Mouse (Mus musculus) stomach, embryonic 15.5 days (tissue): Measurements from ENCODE around the gene Mthfr. TPM values are rescaled to one million over a fixed set of nuclear protein-coding genes. Genes with fewer than 3 reads are reported as not detected.

Source experiments
- ATAC-seq: fragments of 200-750 bp; cut with Nextera tagmentation; 2 replicates; pipeline ENCODE4 v1.8.0; 2017; ENCODE audit warnings: low read depth, moderate number of reproducible peaks, moderate TSS enrichment; ENCODE audit not compliant: insufficient read depth, low FRiP score
- H3K27ac ChIP-seq: fragments of 300-500 bp; sonication (generic); 2 replicates; pipeline ENCODE4 v1.5.1; 2015; ENCODE audit warnings: mild to moderate bottlenecking, inconsistent platforms
- H3K27me3 ChIP-seq: fragments of 300-500 bp; sonication (generic); replicated peaks from 2 replicates; pipeline ENCODE4 v1.6.1; 2015; ENCODE audit warnings: inconsistent platforms
- H3K36me3 ChIP-seq: fragments of 300-500 bp; sonication (generic); 2 replicates; pipeline ENCODE4 v1.6.1; 2015; ENCODE audit warnings: inconsistent platforms
- H3K4me1 ChIP-seq: fragments of 300-500 bp; sonication (generic); 2 replicates; pipeline ENCODE4 v1.6.1; 2015; ENCODE audit warnings: inconsistent platforms
- H3K4me2 ChIP-seq: fragments of 300-500 bp; sonication (generic); 2 replicates; pipeline ENCODE4 v1.6.1; 2015; ENCODE audit warnings: mild to moderate bottlenecking, inconsistent platforms
- H3K4me3 ChIP-seq: fragments of 300-500 bp; sonication (generic); replicated peaks from 2 replicates; pipeline ENCODE4 v1.5.1; 2015; ENCODE audit warnings: inconsistent platforms
- H3K9ac ChIP-seq: fragments of 300-500 bp; sonication (generic); 2 replicates; pipeline ENCODE4 v1.6.1; 2015; ENCODE audit warnings: inconsistent platforms
- H3K9me3 ChIP-seq: fragments of 300-500 bp; sonication (generic); 2 replicates; pipeline ENCODE4 v1.6.1; 2016; ENCODE audit warnings: inconsistent platforms
- WGBS: fragments of 180-500 bp; shearing (Covaris S2); methylation state at CpG from one replicate; pipeline ENCODE4 v1.1.7; 2015; 5-methylcytosine and 5-hydroxymethylcytosine counted together
- polyA plus RNA-seq: library from polyadenylated mRNA; unstranded; fragments of >200 nt; fragmentation: Nextera tagmentation; extraction: Ambion mirVana; gene quantifications from 2 replicates; pipeline ENCODE4 v1.2.1, GENCODE M21; 2015

The Mthfr gene
- polyA plus RNA-seq, 1 experiment from 2014 or later = 16.7 TPM

DNA sequence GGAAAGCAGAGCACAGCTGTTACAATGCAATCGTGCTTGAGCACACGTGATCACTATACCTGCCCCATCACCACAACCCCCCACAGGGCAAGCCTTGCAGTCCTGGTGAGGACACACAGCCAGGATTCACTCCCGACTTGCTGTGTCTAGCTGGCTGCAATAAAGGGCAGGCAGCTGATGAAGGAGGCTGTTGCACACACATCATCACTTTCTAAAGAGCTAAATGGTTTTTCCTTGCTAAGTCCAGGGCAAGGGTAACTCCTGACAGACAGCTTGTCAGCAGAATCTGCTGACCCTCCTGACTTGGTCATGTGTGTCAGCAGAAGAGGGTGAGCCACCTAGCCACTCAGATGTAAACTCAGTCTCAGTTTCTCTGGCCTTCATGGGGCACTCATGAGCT, 21.9 kb upstream of the Mthfr start:
- Histone ChIP-seq H3K4me3 (no peak overlapping the region), H3K9me3 (no peaks in the 10 kb centered on the region), H3K4me2 (no peak overlapping the region), H3K27ac (no peak overlapping the region), H3K27me3 (no peaks in the 10 kb centered on the region), H3K9ac (no peak overlapping the region), H3K36me3 (peaks cover 57% of the 10 kb centered on the region), H3K4me1 (no peaks in the 10 kb centered on the region)
- WGBS = 84% methylated on average over 3 of the region's 3 CpGs
- ATAC-seq = no peak

GRCm38 (mm10) chr4:148018410-148018809, 20.5 kb upstream of the Mthfr start:
- 87% methylated on average over 2 of the region's 2 CpGs for WGBS
- peaks cover 47% of the 10 kb centered on the region for H3K36me3 ChIP-seq

GRCm38 (mm10) chr4:148024003-148024402, 14.9 kb upstream of the Mthfr start:
- Histone ChIP-seq H3K4me2 (no peak overlapping the region), H3K4me1 (no peaks in the 10 kb centered on the region), H3K9me3 (no peaks in the 10 kb centered on the region), H3K36me3 (peaks cover 28% of the 10 kb centered on the region), H3K27ac (no peak overlapping the region), H3K27me3 (no peaks in the 10 kb centered on the region), H3K9ac (no peak overlapping the region), H3K4me3 (no peak overlapping the region)
- WGBS = 92% methylated on average over 3 of the region's 3 CpGs
- ATAC-seq = no peak

More at GRCm38 (mm10) chr4:148018410-148018809, 20.5 kb upstream of the Mthfr start:
- no peak for ATAC-seq
- Histone ChIP-seq H3K4me2 (no peak overlapping the region), H3K4me3 (no peak overlapping the region), H3K9me3 (no peaks in the 10 kb centered on the region), H3K9ac (no peak overlapping the region), H3K27me3 (no peaks in the 10 kb centered on the region), H3K4me1 (no peaks in the 10 kb centered on the region), H3K27ac (no peak overlapping the region)

DNA sequence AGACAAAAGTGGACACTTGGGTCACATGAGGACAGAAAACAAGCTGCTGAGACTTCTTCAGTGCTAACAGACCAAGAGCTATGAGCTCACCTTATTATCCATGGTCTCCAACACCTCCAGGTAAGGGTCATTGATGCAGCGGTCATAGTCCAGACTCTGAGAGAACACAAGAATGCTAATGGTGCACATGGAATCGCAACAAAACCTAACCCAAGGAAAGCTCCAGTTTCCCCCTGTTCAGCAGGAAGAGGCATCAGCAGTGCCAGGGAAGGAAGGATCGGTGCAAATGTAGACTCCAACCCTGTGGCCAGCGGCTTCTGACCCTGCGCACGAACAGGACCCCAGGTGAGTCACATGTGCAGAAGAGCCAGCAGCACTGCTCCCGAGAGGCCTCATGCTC, 9.6 kb upstream of the Mthfr start:
- H3K4me1 ChIP-seq = no peaks in the 10 kb centered on the region
- H3K27me3 ChIP-seq = no peaks in the 10 kb centered on the region
- 90% methylated on average over 7 of the region's 7 CpGs for WGBS
- H3K9me3 ChIP-seq = no peaks in the 10 kb centered on the region
- no peak overlapping the region for H3K9ac ChIP-seq
- no peak overlapping the region for H3K4me2 ChIP-seq
- ATAC-seq = no peak
- H3K27ac ChIP-seq = no peak overlapping the region
- peaks cover 14% of the 10 kb centered on the region; the same call in 1 of the 2 replicates for H3K36me3 ChIP-seq
- H3K4me3 ChIP-seq = no peak overlapping the region

DNA sequence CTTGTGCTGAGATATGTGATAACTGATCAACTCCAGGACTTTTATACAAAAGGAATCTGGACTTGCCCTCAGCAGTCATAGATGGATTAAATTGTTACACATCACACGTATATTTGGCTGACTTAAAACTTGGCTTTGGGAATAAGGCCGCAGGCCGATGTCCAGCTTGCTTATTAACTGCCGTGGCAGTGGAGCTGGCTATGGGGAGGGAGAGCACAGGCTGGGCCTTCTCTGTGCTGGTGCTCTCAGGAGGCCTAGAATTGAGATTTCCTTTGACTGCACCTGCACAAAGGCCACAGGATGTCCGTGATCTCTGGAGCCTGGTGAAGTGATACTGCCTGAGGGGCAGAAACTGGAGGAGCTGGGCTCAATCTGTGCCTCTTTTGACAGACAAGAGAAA, 8.4 kb upstream of the Mthfr start:
- Histone ChIP-seq H3K27me3 (no peaks in the 10 kb centered on the region), H3K4me3 (no peak overlapping the region), H3K9me3 (no peaks in the 10 kb centered on the region), H3K4me2 (no peak overlapping the region), H3K4me1 (no peaks in the 10 kb centered on the region), H3K27ac (no peak overlapping the region), H3K36me3 (0 out of 2 replicates have a peak, but pooled peaks cover 7% of the 10 kb centered on the region), H3K9ac (no peak overlapping the region)
- WGBS = 75% methylated on average over 5 of the region's 5 CpGs
- ATAC-seq = no peak

- Histone ChIP-seq H3K27ac (no peak overlapping the region), H3K4me2 (no peak overlapping the region), H3K9ac (no peak overlapping the region), H3K27me3 (no peaks in the 10 kb centered on the region), H3K36me3 (no peaks in the 10 kb centered on the region), H3K4me3 (no peak overlapping the region), H3K9me3 (no peaks in the 10 kb centered on the region), H3K4me1 (peaks cover 5% of the 10 kb centered on the region; the same call in 1 of the 2 replicates)
- WGBS = 83% methylated on average over 7 of the region's 7 CpGs
- ATAC-seq = no peak
Measured at GRCm38 (mm10) chr4:148033858-148034410, 4.9 kb upstream of the Mthfr start.

DNA sequence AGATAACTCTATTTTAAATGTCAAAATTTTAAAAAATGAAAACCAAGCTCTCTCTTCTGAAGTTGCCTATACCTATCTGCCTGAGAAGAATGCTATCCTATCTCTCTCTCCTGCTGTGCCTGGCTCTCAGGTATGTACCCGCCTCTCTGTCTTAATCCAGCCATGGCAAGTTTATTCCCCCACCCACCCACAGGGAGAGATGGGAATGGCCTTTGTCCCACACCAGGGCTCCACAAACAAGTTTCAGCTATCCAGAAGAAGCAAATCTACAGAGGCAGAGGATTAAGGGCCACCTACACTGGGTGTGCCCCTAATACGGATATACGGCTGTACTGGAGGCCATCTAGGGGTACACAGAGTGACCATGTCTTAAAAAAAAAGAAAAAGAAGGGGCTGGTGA, 3.4 kb upstream of the Mthfr start:
- 89% methylated on average over 3 of the region's 3 CpGs for whole genome bisulfite sequencing
- H3K27ac ChIP-seq = no peak overlapping the region
- H3K9me3 ChIP-seq = no peaks in the 10 kb centered on the region

GRCm38 (mm10) chr4:148038079-148038599, 738 bp upstream of the Mthfr start:
- Histone ChIP-seq H3K9ac (peak overlapping the region; percentile 56), H3K36me3 (no peaks in the 10 kb centered on the region), H3K27ac (peak overlapping the region; percentile 88), H3K9me3 (no peaks in the 10 kb centered on the region), H3K4me3 (peak overlapping the region; percentile 90), H3K4me2 (peak overlapping the region; percentile 68), H3K27me3 (no peaks in the 10 kb centered on the region), H3K4me1 (peaks cover 27% of the 10 kb centered on the region)
- 6% methylated on average over 26 of the region's 26 CpGs for WGBS
- no peak for ATAC-seq

More for the DNA sequence above, 3.4 kb upstream of the Mthfr start:
- Histone ChIP-seq H3K36me3 (no peaks in the 10 kb centered on the region), H3K4me2 (no peak overlapping the region), H3K9ac (no peak overlapping the region), H3K4me1 (peaks cover 16% of the 10 kb centered on the region), H3K27me3 (no peaks in the 10 kb centered on the region), H3K4me3 (no peak overlapping the region)
- ATAC-seq = no peak

- H3K27ac ChIP-seq = peak overlapping the region; percentile 83
- H3K4me3 ChIP-seq = peak overlapping the region; percentile 90
- H3K9me3 ChIP-seq = no peaks in the 10 kb centered on the region
- no peak for ATAC-seq
- H3K9ac ChIP-seq = peak overlapping the region; percentile 36; the same call in 1 of the 2 replicates
- WGBS = 17% methylated on average over 19 of the region's 19 CpGs
- peak overlapping the region; percentile 83 for H3K4me2 ChIP-seq
- 0 out of 2 replicates have a peak, but pooled peaks cover 6% of the 10 kb centered on the region for H3K36me3 ChIP-seq
- H3K4me1 ChIP-seq = peaks cover 27% of the 10 kb centered on the region
- H3K27me3 ChIP-seq = no peaks in the 10 kb centered on the region
Measured at GRCm38 (mm10) chr4:148039254-148040028, 564 bp downstream of the Mthfr start.

- Histone ChIP-seq H3K27me3 (no peaks in the 10 kb centered on the region), H3K4me3 (peak overlapping the region; percentile 90), H3K4me1 (peaks cover 27% of the 10 kb centered on the region), H3K36me3 (0 out of 2 replicates have a peak, but pooled peaks cover 9% of the 10 kb centered on the region), H3K9me3 (no peaks in the 10 kb centered on the region), H3K4me2 (peak overlapping the region; percentile 83), H3K27ac (peak overlapping the region; percentile 83), H3K9ac (no peak overlapping the region)
- no peak for ATAC-seq
- 63% methylated on average over 15 of the region's 15 CpGs for WGBS
Measured at GRCm38 (mm10) chr4:148040029-148040830, 1.4 kb downstream of the Mthfr start.

DNA sequence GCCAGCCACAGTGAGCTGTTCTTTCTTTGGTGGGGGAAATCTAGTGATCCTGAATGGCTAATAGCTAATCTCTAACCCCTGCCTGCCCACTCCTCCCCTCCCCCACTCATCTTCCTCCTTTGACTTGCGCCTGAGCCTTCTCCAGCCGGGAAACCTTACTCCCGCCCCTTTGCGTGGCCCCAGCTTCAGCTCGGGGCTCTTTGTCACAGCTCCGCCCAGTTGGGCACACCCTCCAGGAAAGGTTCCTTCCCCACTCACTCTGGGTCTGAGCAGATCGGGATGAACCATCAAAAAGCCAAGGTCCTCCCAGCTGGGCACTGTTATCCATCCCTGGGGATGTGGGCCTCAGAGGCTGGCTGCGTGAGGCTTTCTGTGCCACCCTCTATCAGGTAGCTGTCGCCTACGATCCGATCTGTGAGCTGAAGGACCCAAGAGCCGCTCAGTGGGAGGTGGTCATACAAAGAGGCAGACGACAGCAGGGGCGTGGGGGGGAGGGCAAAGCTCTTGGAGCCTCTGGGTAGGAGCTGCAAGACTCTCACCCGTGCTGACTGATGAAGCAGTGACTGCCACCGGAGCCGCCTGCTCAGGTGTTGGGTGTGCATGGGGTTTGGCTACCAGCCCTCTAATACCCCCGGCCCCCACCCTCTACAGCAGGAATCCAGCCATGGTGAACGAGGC, 2.2 kb downstream of the Mthfr start:
- H3K27ac ChIP-seq = peak overlapping the region; percentile 83
- H3K9me3 ChIP-seq = no peaks in the 10 kb centered on the region
- under 1% methylated on average over 19 of the region's 19 CpGs for WGBS
- H3K4me2 ChIP-seq = peak overlapping the region; percentile 83
- H3K9ac ChIP-seq = peak overlapping the region; percentile 39
- no peaks in the 10 kb centered on the region for H3K27me3 ChIP-seq
- H3K4me3 ChIP-seq = peak overlapping the region; percentile 51
- peak; percentile 59 for ATAC-seq
- H3K36me3 ChIP-seq = 0 out of 2 replicates have a peak, but pooled peaks cover 9% of the 10 kb centered on the region
- H3K4me1 ChIP-seq = peaks cover 27% of the 10 kb centered on the region
